Mouse (Mus musculus) mouse embryonic stem cell (cell line): Measurements from ENCODE around the gene Cdh12.
"Not testable (repeated sequence)": the region's sequence is repeated elsewhere in the genome, so short reads cannot be mapped to it uniquely, and the experiment has no call there.

Experiments
- in situ Hi-C, 2 experiments: fragments of 300-500 bp; cut with MboI; formaldehyde crosslinking; loops; 1 replicate in 1 of 2; 3 replicates in 1 of 2; pipeline ENCODE4 v1.14.3; 2019 to 2020; ENCODE audit warnings: low sequenced_read_pairs in 2 of 2, low pct_unique_long_range_greater_than_20kb in 1 of 2, mixed read lengths in 1 of 2; ENCODE audit not compliant: unreplicated experiment in 1 of 2

Gene Cdh12

GRCm38 (mm10) chr15:20669507-20669906 is 220.4 kb downstream of the Cdh12 start:
- in situ Hi-C loops = not testable (repeated sequence)

DNA sequence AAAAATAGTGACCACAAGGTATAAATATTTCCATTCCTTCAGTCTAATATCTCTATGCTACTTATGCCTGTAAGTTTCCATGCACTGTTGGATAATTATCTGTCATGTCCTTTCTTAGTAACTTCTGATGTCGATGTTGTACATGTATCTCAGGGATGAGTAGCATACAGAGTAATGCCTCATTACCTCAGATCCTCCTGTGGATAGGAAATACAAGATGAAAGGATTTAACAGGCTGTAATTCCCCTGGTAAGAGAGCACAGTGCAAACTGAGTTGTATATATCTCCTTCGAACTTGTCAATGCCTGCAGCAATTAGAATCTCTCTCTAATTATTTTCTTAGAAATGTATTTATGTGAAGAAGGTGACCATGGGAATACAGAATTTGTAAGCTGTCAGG is 233.7 kb downstream of the Cdh12 start:
- in situ Hi-C loops = no loop called here

DNA sequence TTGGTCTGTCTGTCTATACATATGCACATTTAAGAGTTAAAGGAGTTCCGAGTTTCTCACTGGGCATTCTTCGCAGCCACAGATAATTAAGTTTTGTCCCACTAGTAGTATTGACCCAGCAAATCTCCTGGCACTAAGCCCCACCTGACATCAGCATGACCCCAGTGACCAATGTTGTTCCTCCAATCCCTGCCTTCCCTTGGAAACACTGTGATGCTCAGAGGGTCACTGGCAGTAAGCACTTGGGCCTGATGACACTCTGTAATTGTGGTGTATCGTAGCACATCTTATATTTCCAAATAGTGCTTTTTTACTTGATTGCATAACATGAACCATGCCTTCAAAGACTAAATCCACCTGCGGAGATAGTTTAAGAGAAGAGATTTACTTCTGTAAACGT is 235.1 kb downstream of the Cdh12 start:
- in situ Hi-C loops = no loop called here

GRCm38 (mm10) chr15:20696229-20696628 is 247.2 kb downstream of the Cdh12 start:
- in situ Hi-C loops = no loop called here

DNA sequence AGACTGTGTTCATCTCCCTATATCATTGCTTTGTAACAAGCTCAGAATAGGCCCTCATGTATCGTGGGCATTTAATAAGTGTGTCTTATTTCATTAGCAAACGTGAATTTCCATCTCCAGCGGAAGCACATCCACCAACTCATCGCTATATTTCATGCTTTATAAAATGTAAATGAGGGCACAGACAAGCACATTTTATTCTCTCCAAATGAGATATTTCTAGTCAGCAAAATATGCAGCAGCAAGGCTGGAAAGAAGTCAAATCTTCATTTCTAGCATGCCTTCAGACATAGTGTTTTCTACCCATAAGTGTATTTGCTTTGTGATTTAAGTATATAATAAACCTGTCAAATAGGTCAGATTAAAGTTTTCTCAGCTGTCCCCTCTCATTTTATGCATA is 262.8 kb downstream of the Cdh12 start:
- in situ Hi-C loops = no loop called here

DNA sequence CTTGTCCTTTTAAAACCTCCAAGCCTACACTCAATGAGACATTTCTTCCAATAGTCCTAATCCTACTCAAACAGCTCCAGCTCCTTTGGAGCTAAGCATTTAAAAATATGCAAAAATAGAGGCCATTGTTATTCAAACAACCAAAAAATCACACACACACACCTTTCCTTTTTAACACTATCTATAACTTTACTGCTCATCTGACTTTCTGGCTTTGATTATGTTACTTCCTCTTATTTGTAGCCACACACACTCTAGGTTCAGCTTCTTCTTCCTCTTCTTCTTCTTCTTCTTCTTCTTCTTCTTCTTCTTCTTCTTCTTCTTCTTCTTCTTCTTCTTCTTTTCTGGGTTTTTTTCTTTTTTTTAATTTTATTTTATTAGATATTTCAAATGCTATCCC is 323.2 kb downstream of the Cdh12 start:
- in situ Hi-C loops = no loop called here

GRCm38 (mm10) chr15:20773423-20773822 is 324.4 kb downstream of the Cdh12 start:
- in situ Hi-C loops = no loop called here

DNA sequence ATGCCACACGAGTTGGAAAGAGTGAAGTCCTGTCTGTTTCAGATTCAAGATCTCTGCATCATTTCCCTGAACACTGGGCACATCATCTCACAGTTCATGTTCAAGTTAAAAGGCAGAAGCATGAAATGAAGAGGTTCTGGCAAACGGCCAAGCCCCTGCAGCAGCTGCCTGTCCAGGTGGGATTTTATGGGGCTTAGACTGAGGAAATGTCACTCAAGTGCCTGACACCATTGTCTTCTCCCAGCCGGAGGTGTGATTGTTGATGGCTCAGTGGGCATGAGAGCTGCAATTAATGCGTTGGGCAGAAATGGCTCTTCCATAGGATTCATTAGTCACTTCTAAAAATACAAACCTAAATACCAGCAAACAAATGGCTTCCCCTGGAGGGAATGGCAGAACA is 347.9 kb downstream of the Cdh12 start:
- in situ Hi-C loops = no loop called here

DNA sequence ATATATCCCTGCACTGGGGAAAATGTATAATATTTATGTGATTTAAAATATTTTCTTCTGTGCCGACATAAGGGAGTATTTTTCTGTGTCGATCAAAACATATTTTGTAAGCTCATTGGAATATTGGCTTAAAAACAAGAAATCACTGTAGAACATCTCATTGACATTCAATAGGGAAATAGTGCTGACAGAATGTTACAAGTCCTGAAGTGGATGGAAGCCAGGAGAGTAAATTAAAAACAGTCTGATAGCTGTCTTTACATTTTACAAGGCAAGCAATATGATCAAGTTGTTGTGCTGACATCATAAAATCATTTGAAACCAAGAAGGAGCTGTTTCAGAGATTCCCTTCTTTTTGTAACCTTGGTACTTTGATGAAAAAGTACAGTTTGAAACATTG is 349.5 kb downstream of the Cdh12 start:
- in situ Hi-C loops = no loop called here

GRCm38 (mm10) chr15:20835887-20836286 is 386.8 kb downstream of the Cdh12 start:
- in situ Hi-C loops = no loop called here

- in situ Hi-C loops = no loop called here
Measured at GRCm38 (mm10) chr15:20836991-20837390, 387.9 kb downstream of the Cdh12 start.

DNA sequence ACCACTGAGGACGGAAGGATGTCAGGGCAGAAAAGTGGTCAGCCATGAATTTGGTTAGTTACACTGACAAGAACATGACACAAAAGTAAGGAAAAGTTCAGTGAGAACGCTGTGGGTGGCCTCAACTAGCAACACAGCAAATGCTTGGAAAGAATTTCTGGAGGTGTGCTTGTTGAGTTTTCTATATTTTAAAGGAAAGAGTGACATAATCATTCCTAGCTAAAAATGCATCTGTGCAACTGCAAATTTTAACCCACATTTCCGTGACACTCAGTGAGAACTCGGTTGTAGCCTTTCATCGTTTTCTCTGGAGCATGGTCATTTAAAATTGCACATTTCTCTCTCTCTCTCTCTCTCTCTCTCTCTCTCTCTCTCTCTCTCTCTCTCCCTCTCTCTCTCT is 392.4 kb downstream of the Cdh12 start:
- in situ Hi-C loops = no loop called here

GRCm38 (mm10) chr15:20863076-20863475 is 414.0 kb downstream of the Cdh12 start:
- in situ Hi-C loops = no loop called here

DNA sequence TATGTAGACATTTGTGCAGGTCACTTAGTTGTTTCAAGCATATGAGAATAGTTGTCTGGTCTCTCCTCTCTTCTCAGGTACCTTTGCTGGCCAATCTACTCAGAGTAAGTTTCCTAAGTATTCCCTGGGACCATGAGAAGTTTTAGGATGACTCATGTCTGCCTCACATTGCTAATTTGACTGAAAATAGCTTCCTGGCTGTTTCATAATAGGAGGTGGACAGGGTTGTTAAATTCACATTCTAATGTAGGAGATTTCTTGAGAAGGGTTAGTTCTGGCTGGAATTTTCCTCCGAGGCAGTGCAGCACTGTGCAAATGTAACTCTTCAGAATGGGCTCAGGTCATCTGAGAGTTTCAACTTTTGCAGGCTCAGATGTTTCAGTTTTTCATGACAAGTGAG is 423.5 kb downstream of the Cdh12 start:
- in situ Hi-C loops = no loop called here

- in situ Hi-C loops = no loop called here
Measured at GRCm38 (mm10) chr15:20876993-20877392, 427.9 kb downstream of the Cdh12 start.

- in situ Hi-C loops = no loop called here
Measured at GRCm38 (mm10) chr15:20893471-20893870, 444.4 kb downstream of the Cdh12 start.

GRCm38 (mm10) chr15:20902568-20902967 is 453.5 kb downstream of the Cdh12 start:
- in situ Hi-C loops = no loop called here

- in situ Hi-C loops = no loop called here
Measured at GRCm38 (mm10) chr15:20928221-20928620, 479.2 kb downstream of the Cdh12 start.

DNA sequence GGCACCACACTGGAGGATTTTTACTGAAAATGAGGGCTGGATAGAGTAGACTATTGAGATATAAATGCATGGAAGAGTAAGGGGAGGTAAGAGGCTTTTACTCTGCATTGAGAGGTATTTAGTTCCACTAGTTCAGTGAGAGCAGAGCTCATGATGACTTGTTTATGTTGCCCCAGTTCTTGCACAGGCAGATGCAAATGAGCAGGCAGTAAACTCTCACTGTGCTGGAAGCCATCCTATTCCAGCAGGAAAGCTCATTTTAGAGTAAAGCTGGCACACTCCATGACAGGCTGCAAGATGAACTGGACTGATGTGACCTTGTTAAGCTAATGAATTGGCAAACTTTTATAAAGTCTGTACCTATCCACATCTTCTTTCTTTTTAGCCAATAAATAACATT is 494.9 kb downstream of the Cdh12 start:
- in situ Hi-C loops = no loop called here

- in situ Hi-C loops = no loop called here
Measured at GRCm38 (mm10) chr15:20967463-20967862, 518.4 kb downstream of the Cdh12 start.

DNA sequence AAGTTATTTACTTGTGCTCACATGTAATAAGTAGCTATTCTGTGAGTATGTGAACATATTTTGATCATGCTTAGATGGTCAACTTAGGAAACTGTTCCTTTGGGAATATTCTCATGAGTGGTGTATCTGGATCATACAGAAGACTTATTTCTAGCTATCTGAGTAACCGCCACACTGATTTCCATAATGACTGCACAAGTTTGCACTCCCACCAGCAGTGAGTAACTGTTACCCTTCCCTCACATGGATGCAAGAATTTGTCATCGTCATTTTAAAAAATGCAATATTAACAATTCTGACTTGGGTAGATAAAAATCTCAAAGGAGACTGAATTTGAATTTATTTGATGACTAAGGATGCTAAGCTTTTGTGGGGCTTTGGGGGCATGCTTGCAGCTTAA is 522.0 kb downstream of the Cdh12 start:
- in situ Hi-C loops = no loop called here
